Mouse (Mus musculus): ENCODE data around the gene Fthl17f.

GRCm38 (mm10) chrX:9104262-9104661, 41.4 kb downstream of the Fthl17f start, which contains the start of gene 4930402K13Rik:
- TF ChIP-seq POLR2A (IDR thresholded peaks at IDR 0.05; ENCODE audit: insufficient read depth, low read depth, low read length) (no peak), CTCF (IDR thresholded peaks at IDR 0.05) (no peak)

Data from heart, adult 2 months (tissue).